Mouse (Mus musculus): ENCODE results near the gene Arhgdib.

Gene Arhgdib

DNA sequence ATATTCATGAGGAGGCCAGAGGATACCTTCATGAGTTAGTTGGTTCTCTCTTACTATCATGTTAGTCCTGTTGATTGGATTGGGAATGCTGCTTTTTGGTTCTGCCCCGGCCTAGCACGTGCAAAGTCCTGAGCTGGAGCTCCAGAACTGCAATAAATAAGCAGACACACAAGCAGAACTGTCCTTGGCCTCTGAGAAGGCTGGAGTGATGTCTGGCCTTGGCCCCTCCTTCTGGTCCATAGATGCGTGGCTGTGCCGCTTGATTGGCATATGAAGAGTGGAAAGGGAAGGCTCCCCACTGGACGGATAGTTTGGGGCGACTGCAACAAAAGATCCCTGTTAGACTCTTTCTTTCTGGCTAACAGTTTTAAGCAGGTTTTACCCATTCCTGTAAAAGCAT lies 52.6 kb downstream of the Arhgdib start:
- no peak for TF ChIP-seq GATA4 (IDR thresholded peaks at IDR 0.05; ENCODE audit: insufficient replicate concordance, low read length)

DNA sequence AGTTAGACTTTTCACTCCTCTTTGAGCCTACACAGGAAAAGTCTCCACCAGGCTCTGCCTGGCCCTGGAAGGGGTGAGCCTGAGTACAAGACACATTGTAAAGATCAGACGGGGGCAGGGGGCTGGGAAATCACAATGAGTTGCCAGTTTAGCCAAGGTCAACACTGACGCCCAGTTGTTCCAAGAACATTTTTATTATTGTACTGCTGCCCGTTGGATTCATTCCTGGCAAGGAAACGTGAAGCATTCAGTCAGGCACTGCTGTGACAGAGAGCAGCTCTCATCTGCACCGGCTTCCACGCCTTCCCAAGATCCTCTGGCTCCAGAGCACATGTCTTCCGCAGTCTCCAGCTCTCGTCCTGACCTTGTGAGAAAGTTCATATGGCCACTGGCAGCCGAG lies 53.8 kb downstream of the Arhgdib start:
- TF ChIP-seq GATA4 (IDR thresholded peaks at IDR 0.05; ENCODE audit: insufficient replicate concordance, low read length), result no peak

DNA sequence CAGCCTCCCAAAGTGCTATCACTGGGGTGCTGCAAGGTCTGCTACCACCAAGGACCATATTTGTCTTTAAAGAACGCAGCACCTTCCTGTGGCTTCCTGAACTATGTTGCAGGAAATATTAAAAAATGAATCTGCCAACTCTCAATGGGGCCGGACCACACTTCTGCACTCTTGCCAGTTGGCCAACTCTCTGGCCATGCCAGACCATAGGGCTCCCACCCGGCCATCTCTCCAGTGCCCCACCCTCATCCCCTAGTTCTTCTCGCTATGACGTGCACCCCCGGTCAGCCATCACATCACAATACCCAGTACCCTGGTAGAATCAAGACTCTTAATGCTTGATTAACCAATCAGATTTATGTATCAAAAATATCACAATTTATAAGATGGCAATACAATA lies 57.7 kb downstream of the Arhgdib start:
- TF ChIP-seq GATA4 (IDR thresholded peaks at IDR 0.05; ENCODE audit: insufficient replicate concordance, low read length), result no peak

DNA sequence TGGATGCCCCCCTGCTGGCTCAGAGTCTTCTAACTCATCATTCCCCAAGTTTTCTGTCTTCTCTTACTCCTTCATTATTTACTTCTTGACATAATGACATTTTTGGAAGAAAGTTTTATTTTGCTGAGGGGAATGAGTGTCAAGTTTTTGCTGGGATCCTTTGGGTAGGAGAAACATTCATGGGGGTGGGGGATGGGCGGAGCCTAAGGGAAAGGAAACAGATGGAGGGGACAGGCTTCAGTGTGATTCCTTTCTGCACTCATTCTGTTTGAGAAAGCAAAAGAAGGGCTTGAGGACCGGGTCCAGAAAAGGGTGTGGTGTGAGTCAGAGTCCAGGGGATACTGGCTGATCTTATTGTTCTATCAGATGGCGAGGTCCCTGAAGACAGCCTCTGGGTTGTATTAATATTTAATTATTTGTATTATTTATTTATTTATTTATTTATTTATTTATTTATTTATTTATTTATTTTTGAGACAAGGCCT lies 58.2 kb downstream of the Arhgdib start:
- TF ChIP-seq GATA4 (IDR thresholded peaks at IDR 0.05; ENCODE audit: insufficient replicate concordance, low read length), result no peak

DNA sequence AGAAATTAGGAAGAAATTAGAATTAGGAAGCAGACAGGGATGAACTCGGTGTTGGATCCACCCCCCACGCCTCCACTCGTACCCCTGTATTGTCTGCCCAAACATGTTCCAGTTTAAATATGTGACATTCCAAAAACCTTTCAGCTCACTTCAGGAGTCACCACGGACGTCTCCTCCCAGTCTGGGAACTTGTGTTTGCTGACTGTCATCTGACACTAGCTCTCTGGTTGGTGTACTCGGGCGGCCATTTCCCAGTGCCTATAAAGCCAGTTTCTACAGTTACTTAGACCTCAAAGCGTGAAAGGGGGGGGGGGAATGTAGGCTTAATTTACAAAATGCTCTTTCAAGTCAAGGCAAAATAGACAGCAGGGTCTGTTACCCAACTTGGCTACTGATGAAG lies 60.0 kb downstream of the Arhgdib start:
- no peak for TF ChIP-seq GATA4 (IDR thresholded peaks at IDR 0.05; ENCODE audit: insufficient replicate concordance, low read length)

DNA sequence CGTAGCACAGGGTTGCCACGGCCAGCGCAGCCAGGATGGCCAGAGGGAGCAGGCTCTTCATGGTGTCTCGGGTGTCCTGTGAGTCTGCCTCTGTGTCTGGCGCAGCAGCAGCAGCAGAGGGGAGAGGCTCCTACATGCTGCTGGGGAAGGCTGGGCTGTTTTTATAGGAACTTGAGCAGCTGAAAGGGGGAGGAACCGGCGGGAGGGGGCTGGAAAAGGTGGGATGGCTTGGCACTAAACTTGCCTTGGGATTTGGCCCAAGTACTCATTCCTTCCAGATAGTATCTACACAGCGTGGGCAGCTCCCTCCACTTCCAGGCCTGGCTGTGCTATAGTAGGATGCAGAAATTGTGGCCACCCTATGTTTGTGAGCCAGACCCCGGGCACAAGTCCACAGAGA lies 66.0 kb downstream of the Arhgdib start, which contains the start of gene Mgp:
TSS of gene Mgp (minus strand) at position 154 of the 400 bp plus-strand sequence.
- no peak for TF ChIP-seq GATA4 (IDR thresholded peaks at IDR 0.05; ENCODE audit: insufficient replicate concordance, low read length)

DNA sequence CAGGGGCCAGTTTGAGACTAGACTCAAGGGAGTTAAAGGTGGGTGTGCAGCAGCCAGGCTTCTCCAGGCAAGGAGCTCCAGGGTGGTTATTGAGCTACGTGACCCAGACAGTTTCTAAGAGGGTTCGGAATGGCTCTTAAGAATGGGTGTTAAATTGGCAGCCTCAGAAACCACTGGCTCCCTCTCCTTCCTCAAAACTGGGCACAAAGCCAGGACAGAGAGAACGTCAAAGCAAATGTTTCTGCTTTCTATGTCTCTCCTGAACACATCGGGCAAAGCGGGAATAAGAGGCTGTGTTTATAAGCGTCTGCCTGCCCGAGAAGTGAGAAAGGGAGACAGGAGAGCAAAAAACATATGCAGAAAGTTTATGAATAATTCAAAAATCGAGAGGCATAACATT lies 67.1 kb downstream of the Arhgdib start:
- TF ChIP-seq GATA4 (IDR thresholded peaks at IDR 0.05; ENCODE audit: insufficient replicate concordance, low read length), result no peak
